Mouse (Mus musculus) bone marrow macrophage, adult 2 months (primary cell): ENCODE data around the gene Bcl9.

Source experiments
- CTCF ChIP-seq: IDR thresholded peaks from 2 replicates; pipeline ENCODE4 v1.5.1; 2012; ENCODE audit warnings: low read depth, mild to moderate bottlenecking, low read length, moderate library complexity
- POLR2A ChIP-seq: IDR thresholded peaks from 2 replicates; pipeline ENCODE4 v1.6.1; 2012; ENCODE audit warnings: mild to moderate bottlenecking, low read depth, low read length, borderline replicate concordance

DNA sequence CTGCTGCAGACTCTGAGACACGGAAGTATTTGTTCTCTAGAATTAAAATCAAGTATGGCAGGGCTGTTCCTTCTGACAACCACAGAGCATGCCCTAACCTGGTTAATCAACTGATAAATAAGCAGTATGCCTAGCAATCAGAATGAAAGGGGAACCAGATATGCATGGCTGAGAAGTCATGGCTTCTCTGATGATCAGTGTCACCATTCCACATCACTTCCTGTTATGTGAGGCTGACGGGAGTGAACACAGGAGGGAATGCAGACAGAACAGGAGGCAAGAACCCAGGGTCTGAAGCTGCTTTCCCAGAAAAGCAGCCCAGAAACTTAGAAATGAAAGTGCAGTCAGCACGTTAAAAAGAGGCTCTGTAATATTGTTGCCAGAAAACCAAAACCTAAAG, 91.2 kb downstream of the Bcl9 start:
- TF ChIP-seq POLR2A (no peak), CTCF (no peak)
